In genomic region chr11:94236074-94236473, GRCm38 (mm10) we compare ENCODE assay signal across 8 mouse cellular contexts. TPM values are rescaled to one million over a fixed set of nuclear protein-coding genes. Genes with fewer than 3 reads are reported as not detected.
DNase-seq lines count a peak whose midpoint lies in the region; ATAC-seq lines count a peak whose summit lies in the region.

No protein-coding gene starts in this region.

- peaks cover 8% of the 10 kb centered on the region; the same call in 1 of the 2 replicates for H3K4me1 ChIP-seq in intestine, embryonic 16.5 days (ENCODE audit: control insufficient read depth, insufficient read depth, low read length)

- intact Hi-C loops in left cerebral cortex, postnatal 36 days (cut with DNase I): loop anchor here (1.0 to 5.0 kb wide), 3 partner anchors 40 to 251 kb away; partner anchors contain the start of genes Ankrd40 and Spata20

- H3K9ac ChIP-seq in intestine, embryonic 16.5 days (ENCODE audit: low read depth, low read length): peak overlapping the region; percentile 26; the same call in 1 of the 2 replicates

- H3K4me3 ChIP-seq in intestine, embryonic 16.5 days (ENCODE audit: low read length): no peak overlapping the region

- no peaks in the 10 kb centered on the region for H3K36me3 ChIP-seq in intestine, embryonic 16.5 days (ENCODE audit: control insufficient read depth, insufficient read depth, low read length)

- whole genome bisulfite sequencing in intestine, embryonic 16.5 days: 22% methylated on average over 3 of the region's 3 CpGs

- H3K27ac ChIP-seq in intestine, embryonic 16.5 days (ENCODE audit: low read length): no peak overlapping the region

- DNase-seq in 3134 (ENCODE audit: extremely low read depth, insufficient read length, low spot score): peak; percentile 42
- DNase-seq in adrenal gland, adult (ENCODE audit: inconsistent age in 2 of 2, low spot score in 1 of 2): peak; percentile 71 to 92
- peak; percentile 89 for DNase-seq in embryo, embryonic 11 days
- DNase-seq in left cerebral cortex, postnatal 36 days (ENCODE audit: low spot score in 2 of 2): peak; percentile 60 to 67
- DNase-seq in mesoderm, embryonic 11.5 days (ENCODE audit: low read depth, low spot score): peak; percentile 90
- peak; percentile 53 to 65 for DNase-seq in right cerebral cortex, postnatal 36 days (ENCODE audit: low spot score in 2 of 2)

- ATAC-seq in granulocyte monocyte progenitor cell, adult 5-6 weeks (replicated peaks; ENCODE audit: poor library complexity, severe bottlenecking): peak; percentile 93
- ATAC-seq in intestine, embryonic 16.5 days: peak; percentile 90

- no peak overlapping the region for H3K4me2 ChIP-seq in intestine, embryonic 16.5 days (ENCODE audit: low read depth, low read length)

- no peaks in the 10 kb centered on the region for H3K27me3 ChIP-seq in intestine, embryonic 16.5 days (replicated peaks; ENCODE audit: control insufficient read depth, insufficient read depth, low read length)

- H3K9me3 ChIP-seq in intestine, embryonic 16.5 days (ENCODE audit: control insufficient read depth, low read length): no peaks in the 10 kb centered on the region

RNA-seq across cellular contexts. Expression of gene Wfikkn2, which starts 9.7 kb away (rescaled TPM):
- total RNA-seq in granulocyte monocyte progenitor cell, adult 5-6 weeks (2014; fragmentation: Nextera tagmentation): not detected in 2 replicates
- total RNA-seq in granulocyte monocyte progenitor cell, adult 5-6 weeks (2017): 0.09 TPM in 1 of 2 replicates, not detected in the other
- 1.8 and 2.2 TPM in 2 replicates for polyA plus RNA-seq in intestine, embryonic 16.5 days (2015; fragmentation: Nextera tagmentation; extraction: Ambion mirVana)
- 1 to 10 TPM; 1.3 to 1.5 TPM for total RNA-seq in left cerebral cortex, postnatal 36 days (2021)

RNA-seq across cellular contexts. Expression of gene Tob1, which starts 24.8 kb away (rescaled TPM):
- 2.9 and 4.5 TPM in 2 replicates for total RNA-seq in granulocyte monocyte progenitor cell, adult 5-6 weeks (2014; fragmentation: Nextera tagmentation)
- total RNA-seq in granulocyte monocyte progenitor cell, adult 5-6 weeks (2017): 1.1 and 4.9 TPM in 2 replicates
- 39.8 and 50.1 TPM in 2 replicates for polyA plus RNA-seq in intestine, embryonic 16.5 days (2015; fragmentation: Nextera tagmentation; extraction: Ambion mirVana)
- total RNA-seq in left cerebral cortex, postnatal 36 days (2021): 10 to 100 TPM; 37.5 to 51.4 TPM

RNA-seq across cellular contexts. Expression of gene Gm21885, which starts 45.6 kb away (rescaled TPM):
- not detected in 2 replicates for total RNA-seq in granulocyte monocyte progenitor cell, adult 5-6 weeks (2014; fragmentation: Nextera tagmentation)
- not detected in 2 replicates for total RNA-seq in granulocyte monocyte progenitor cell, adult 5-6 weeks (2017)
- polyA plus RNA-seq in intestine, embryonic 16.5 days (2015; fragmentation: Nextera tagmentation; extraction: Ambion mirVana): 92.1 and 137 TPM in 2 replicates
- not detected for total RNA-seq in left cerebral cortex, postnatal 36 days (2021)

Comparison
In these comparisons a context has a peak if more than half of its experiments do, and no peak if none do; other contexts are left out.
1. RNA of gene Tob1, which starts 24.8 kb away (total RNA-seq): 37.5 to 51.4 TPM in left cerebral cortex, postnatal 36 days; 1.1 to 4.9 TPM in granulocyte monocyte progenitor cell, adult 5-6 weeks; every median in the first group is over 4 times any median in the second.
2. Peak in every context shown above with its lines, with median percentiles within 50 percentile points of each other: DNase-seq.